Mouse (Mus musculus) liver, embryonic 13.5 days (tissue): Measurements from ENCODE around the gene Adam19. TPM values are rescaled to one million over a fixed set of nuclear protein-coding genes. Genes with fewer than 3 reads are reported as not detected.

Source experiments
- ATAC-seq: fragments of 200-750 bp; cut with Nextera tagmentation; 2 replicates; pipeline ENCODE4 v1.8.0; 2017; ENCODE audit warnings: low read depth, mild to moderate bottlenecking, moderate number of reproducible peaks, moderate library complexity
- DNase-seq: peaks from one replicate; pipeline ENCODE4 v3.0.0; 2022
- H3K27ac ChIP-seq: fragments of 300-500 bp; sonication (generic); 2 replicates; pipeline ENCODE4 v1.5.1; 2015; ENCODE audit warnings: moderate library complexity, mild to moderate bottlenecking, inconsistent platforms
- H3K27me3 ChIP-seq: fragments of 300-500 bp; sonication (generic); 2 replicates; pipeline ENCODE4 v1.6.1; 2015; ENCODE audit warnings: mild to moderate bottlenecking, inconsistent platforms
- H3K36me3 ChIP-seq: fragments of 300-500 bp; sonication (generic); 2 replicates; pipeline ENCODE4 v1.6.1; 2015; ENCODE audit warnings: mild to moderate bottlenecking, inconsistent platforms
- H3K4me1 ChIP-seq: fragments of 300-500 bp; sonication (generic); replicated peaks from 2 replicates; pipeline ENCODE4 v1.6.1; 2015; ENCODE audit warnings: inconsistent platforms
- H3K4me2 ChIP-seq: fragments of 300-500 bp; sonication (generic); 2 replicates; pipeline ENCODE4 v1.6.1; 2015; ENCODE audit warnings: inconsistent platforms, mild to moderate bottlenecking, moderate library complexity
- H3K4me3 ChIP-seq: fragments of 300-500 bp; sonication (generic); replicated peaks from 2 replicates; pipeline ENCODE4 v1.5.1; 2015; ENCODE audit warnings: mild to moderate bottlenecking, inconsistent platforms
- H3K9ac ChIP-seq: fragments of 300-500 bp; sonication (generic); 2 replicates; pipeline ENCODE4 v1.6.1; 2015; ENCODE audit warnings: mild to moderate bottlenecking, inconsistent platforms
- H3K9me3 ChIP-seq: fragments of 300-500 bp; sonication (generic); replicated peaks from 2 replicates; pipeline ENCODE4 v1.6.1; 2016; ENCODE audit warnings: inconsistent platforms
- WGBS: fragments of 180-500 bp; shearing (Covaris S2); methylation state at CpG from one replicate; pipeline ENCODE4 v1.1.7; 2015; ENCODE audit not compliant: insufficient replicate concordance; 5-methylcytosine and 5-hydroxymethylcytosine counted together
- polyA plus RNA-seq: library from polyadenylated mRNA; unstranded; fragments of >200 nt; fragmentation: Nextera tagmentation; extraction: Ambion mirVana; gene quantifications from 2 replicates; pipeline ENCODE4 v1.2.1, GENCODE M21; 2015

Adam19 gene
- polyA plus RNA-seq, 1 experiment from 2014 or later, result 1.1 TPM

GRCm38 (mm10) chr11:46056770-46057411 is 1.1 kb downstream of the Adam19 start:
- peak overlapping the region; percentile 55 for H3K4me3 ChIP-seq
- 4% methylated on average over 25 of the region's 25 CpGs for WGBS
- peaks cover 89% of the 10 kb centered on the region for H3K27me3 ChIP-seq
- no peaks in the 10 kb centered on the region for H3K36me3 ChIP-seq
- peak overlapping the region; percentile 57; the same call in 1 of the 2 replicates for H3K9ac ChIP-seq
- no peaks in the 10 kb centered on the region for H3K9me3 ChIP-seq
- H3K4me2 ChIP-seq, result peak overlapping the region; percentile 56
- ATAC-seq (no peak), DNase-seq (no peak)
- H3K4me1 ChIP-seq, result peaks cover 19% of the 10 kb centered on the region
- H3K27ac ChIP-seq, result no peak overlapping the region

GRCm38 (mm10) chr11:46058011-46058410 is 2.2 kb downstream of the Adam19 start:
- Histone ChIP-seq H3K27ac (no peak overlapping the region), H3K36me3 (no peaks in the 10 kb centered on the region), H3K27me3 (peaks cover 87% of the 10 kb centered on the region), H3K4me1 (peaks cover 19% of the 10 kb centered on the region), H3K9me3 (no peaks in the 10 kb centered on the region), H3K4me2 (peak overlapping the region; percentile 17; the same call in 1 of the 2 replicates), H3K4me3 (no peak overlapping the region), H3K9ac (no peak overlapping the region)
- ATAC-seq, result no peak
- 50% methylated on average over 9 of the region's 9 CpGs for WGBS
- no peak for DNase-seq

- DNase-seq, result no peak
- Histone ChIP-seq H3K9ac (no peak overlapping the region), H3K4me3 (no peak overlapping the region), H3K4me2 (no peak overlapping the region), H3K27ac (no peak overlapping the region), H3K27me3 (peaks cover 86% of the 10 kb centered on the region), H3K4me1 (peaks cover 19% of the 10 kb centered on the region), H3K9me3 (no peaks in the 10 kb centered on the region), H3K36me3 (no peaks in the 10 kb centered on the region)
- 81% methylated on average over 4 of the region's 4 CpGs for WGBS
- no peak for ATAC-seq
These were observed 3.1 kb downstream of the Adam19 start for GRCm38 (mm10) chr11:46058916-46059315.

- DNase-seq, result no peak
- no peak overlapping the region for H3K27ac ChIP-seq
- no peak overlapping the region for H3K4me3 ChIP-seq
- no peak overlapping the region for H3K4me2 ChIP-seq
- H3K9me3 ChIP-seq, result no peaks in the 10 kb centered on the region
- peaks cover 19% of the 10 kb centered on the region for H3K4me1 ChIP-seq
- no peaks in the 10 kb centered on the region for H3K36me3 ChIP-seq
- no peak for ATAC-seq
- peaks cover 80% of the 10 kb centered on the region for H3K27me3 ChIP-seq
- 45% methylated on average over 8 of the region's 8 CpGs for WGBS
- no peak overlapping the region for H3K9ac ChIP-seq
These were observed 4.3 kb downstream of the Adam19 start for GRCm38 (mm10) chr11:46059887-46060650.

GRCm38 (mm10) chr11:46060651-46061020 is 4.8 kb downstream of the Adam19 start:
- H3K36me3 ChIP-seq, result no peaks in the 10 kb centered on the region
- peaks cover 23% of the 10 kb centered on the region for H3K4me1 ChIP-seq
- WGBS, result 45% methylated on average over 5 of the region's 5 CpGs
- H3K4me3 ChIP-seq, result no peak overlapping the region
- no peak overlapping the region for H3K4me2 ChIP-seq
- H3K27ac ChIP-seq, result no peak overlapping the region
- H3K9ac ChIP-seq, result no peak overlapping the region
- no peak for ATAC-seq
- DNase-seq, result no peak
- no peaks in the 10 kb centered on the region for H3K9me3 ChIP-seq
- peaks cover 74% of the 10 kb centered on the region for H3K27me3 ChIP-seq

- DNase-seq, result no peak
- peaks cover 19% of the 10 kb centered on the region for H3K4me1 ChIP-seq
- H3K27ac ChIP-seq, result no peak overlapping the region
- no peak for ATAC-seq
- H3K27me3 ChIP-seq, result peaks cover 62% of the 10 kb centered on the region
- H3K4me2 ChIP-seq, result no peak overlapping the region
- WGBS, result 29% methylated on average over 6 of the region's 6 CpGs
- no peak overlapping the region for H3K9ac ChIP-seq
- no peaks in the 10 kb centered on the region for H3K9me3 ChIP-seq
- no peaks in the 10 kb centered on the region for H3K36me3 ChIP-seq
- no peak overlapping the region for H3K4me3 ChIP-seq
These were observed 6.1 kb downstream of the Adam19 start for GRCm38 (mm10) chr11:46061776-46062445.

- Histone ChIP-seq H3K27me3 (peaks cover 55% of the 10 kb centered on the region), H3K9ac (no peak overlapping the region), H3K36me3 (no peaks in the 10 kb centered on the region), H3K4me3 (no peak overlapping the region), H3K4me2 (no peak overlapping the region), H3K9me3 (no peaks in the 10 kb centered on the region), H3K27ac (no peak overlapping the region), H3K4me1 (peaks cover 15% of the 10 kb centered on the region)
- 48% methylated on average over 4 of the region's 4 CpGs for WGBS
- DNase-seq (no peak), ATAC-seq (no peak)
These were observed 6.8 kb downstream of the Adam19 start for GRCm38 (mm10) chr11:46062569-46062968.

GRCm38 (mm10) chr11:46062993-46063731 is 7.4 kb downstream of the Adam19 start:
- Histone ChIP-seq H3K36me3 (no peaks in the 10 kb centered on the region), H3K27me3 (peaks cover 49% of the 10 kb centered on the region), H3K4me1 (peaks cover 15% of the 10 kb centered on the region), H3K9ac (no peak overlapping the region), H3K4me2 (no peak overlapping the region), H3K4me3 (no peak overlapping the region), H3K9me3 (no peaks in the 10 kb centered on the region), H3K27ac (no peak overlapping the region)
- DNase-seq (no peak), ATAC-seq (no peak)
- 45% methylated on average over 9 of the region's 9 CpGs for WGBS

GRCm38 (mm10) chr11:46064767-46065166 is 9.0 kb downstream of the Adam19 start:
- Histone ChIP-seq H3K4me1 (peaks cover 19% of the 10 kb centered on the region), H3K36me3 (no peaks in the 10 kb centered on the region), H3K9me3 (no peaks in the 10 kb centered on the region), H3K4me3 (no peak overlapping the region), H3K27me3 (peaks cover 34% of the 10 kb centered on the region), H3K4me2 (no peak overlapping the region), H3K9ac (no peak overlapping the region), H3K27ac (peak overlapping the region; percentile 34)
- DNase-seq (no peak), ATAC-seq (no peak)
- 45% methylated on average over 8 of the region's 8 CpGs for WGBS

- no peak overlapping the region for H3K9ac ChIP-seq
These were observed 9.6 kb downstream of the Adam19 start for GRCm38 (mm10) chr11:46065201-46066011.

More at GRCm38 (mm10) chr11:46065201-46066011, 9.6 kb downstream of the Adam19 start:
- DNase-seq (no peak), ATAC-seq (peak; percentile 70)
- Histone ChIP-seq H3K9me3 (no peaks in the 10 kb centered on the region), H3K27me3 (peaks cover 28% of the 10 kb centered on the region), H3K27ac (peak overlapping the region; percentile 34; the same call in 1 of the 2 replicates), H3K4me3 (no peak overlapping the region), H3K36me3 (no peaks in the 10 kb centered on the region), H3K4me1 (peaks cover 24% of the 10 kb centered on the region), H3K4me2 (no peak overlapping the region)
- WGBS, result 44% methylated on average over 21 of the region's 21 CpGs
